Mouse (Mus musculus) liver, embryonic 14.5 days (tissue): ENCODE measurements at regions not wholly inside any gene's neighbourhood (a gene's known extent, or its start where the extent isn't known, plus 50 kb on each side); places are given as distances from the start of the nearest gene placed in this dataset.

Experiments
- CTCF ChIP-seq: IDR thresholded peaks from 2 replicates; pipeline ENCODE4 v1.5.1; 2016; ENCODE audit warnings: antibody characterized with exemption, low read depth, control low read depth
- EP300 ChIP-seq: IDR thresholded peaks from 2 replicates; pipeline ENCODE4 v1.6.1; 2016; ENCODE audit warnings: antibody characterized with exemption, low read depth

DNA sequence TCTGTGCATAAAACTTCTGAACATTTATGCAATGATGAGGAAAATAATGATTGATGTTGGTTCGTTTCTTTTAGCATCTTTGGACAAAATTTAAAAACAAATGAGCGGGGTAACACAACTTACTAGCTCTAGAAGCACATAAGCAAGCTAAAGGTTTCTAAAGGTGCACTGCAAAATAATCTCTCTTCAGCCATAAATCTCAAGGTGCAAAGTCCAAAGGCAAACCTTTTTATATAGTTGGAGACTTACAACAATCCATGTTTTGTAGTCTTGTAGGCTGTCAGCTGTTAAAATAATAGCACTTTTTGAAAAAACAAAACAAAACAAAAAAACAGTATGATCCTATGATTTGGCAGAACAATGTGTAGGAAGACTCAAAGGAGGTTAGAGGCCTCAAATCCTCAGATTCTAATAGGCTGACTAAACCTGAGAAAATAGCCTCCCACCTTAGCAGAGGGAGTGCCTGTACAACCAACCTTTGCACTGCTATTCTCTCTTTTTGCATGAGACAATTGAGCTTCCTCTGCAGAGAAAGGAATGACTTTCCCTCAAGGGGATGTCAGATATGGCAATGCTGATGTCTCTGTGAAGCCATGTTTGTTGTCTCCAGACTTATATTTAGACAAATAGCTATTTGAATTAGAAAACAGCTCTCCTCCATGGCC is 452.9 kb downstream of the Cdh9 start:
- TF ChIP-seq CTCF (no peak), EP300 (no peak)
